Mouse (Mus musculus): ENCODE measurements around the gene Mipol1. TPM values are rescaled to one million over a fixed set of nuclear protein-coding genes. Genes with fewer than 3 reads are reported as not detected.

Mipol1 gene
- polyA plus RNA-seq, 1 experiment from 2014 or later = 6.1 TPM

- no peak for ATAC-seq
- Histone ChIP-seq H3K27me3 (no peaks in the 10 kb centered on the region), H3K36me3 (ENCODE audit: poor library complexity, severe bottlenecking) (no peaks in the 10 kb centered on the region), H3K4me1 (no peaks in the 10 kb centered on the region), H3K4me3 (no peak overlapping the region), H3K9ac (no peak overlapping the region), H3K4me2 (no peak overlapping the region), H3K27ac (no peak overlapping the region), H3K9me3 (replicated peaks) (no peaks in the 10 kb centered on the region)
- 92% methylated on average over 5 of the region's 5 CpGs for WGBS
Measured at GRCm38 (mm10) chr12:57450017-57450583, 219.9 kb downstream of the Mipol1 start.

- Histone ChIP-seq H3K9me3 (replicated peaks) (no peaks in the 10 kb centered on the region), H3K4me2 (no peak overlapping the region), H3K4me3 (no peak overlapping the region), H3K36me3 (ENCODE audit: poor library complexity, severe bottlenecking) (no peaks in the 10 kb centered on the region), H3K27ac (no peak overlapping the region), H3K9ac (no peak overlapping the region), H3K27me3 (no peaks in the 10 kb centered on the region), H3K4me1 (no peaks in the 10 kb centered on the region)
- WGBS = 26% methylated on average over 4 of the region's 4 CpGs
- ATAC-seq = no peak
Measured at GRCm38 (mm10) chr12:57456911-57457310, 226.7 kb downstream of the Mipol1 start.

GRCm38 (mm10) chr12:57457339-57457738 is 227.1 kb downstream of the Mipol1 start:
- Histone ChIP-seq H3K9me3 (replicated peaks) (no peaks in the 10 kb centered on the region), H3K27ac (no peak overlapping the region), H3K4me3 (no peak overlapping the region), H3K4me1 (no peaks in the 10 kb centered on the region), H3K27me3 (no peaks in the 10 kb centered on the region), H3K9ac (no peak overlapping the region), H3K36me3 (ENCODE audit: poor library complexity, severe bottlenecking) (no peaks in the 10 kb centered on the region), H3K4me2 (no peak overlapping the region)
- 39% methylated on average over 4 of the region's 4 CpGs for WGBS
- no peak for ATAC-seq

- no peak overlapping the region for H3K4me3 ChIP-seq
- H3K9me3 ChIP-seq (replicated peaks) = no peaks in the 10 kb centered on the region
- no peaks in the 10 kb centered on the region for H3K27me3 ChIP-seq
- no peaks in the 10 kb centered on the region for H3K36me3 ChIP-seq (ENCODE audit: poor library complexity, severe bottlenecking)
- no peak for ATAC-seq
- H3K4me2 ChIP-seq = no peak overlapping the region
- no peak overlapping the region for H3K27ac ChIP-seq
- H3K4me1 ChIP-seq = 0 out of 2 replicates have a peak, but pooled peaks cover 3% of the 10 kb centered on the region
- 70% methylated on average over 12 of the region's 12 CpGs for WGBS
- no peak overlapping the region for H3K9ac ChIP-seq
Measured at GRCm38 (mm10) chr12:57464520-57465334, 234.5 kb downstream of the Mipol1 start.

DNA sequence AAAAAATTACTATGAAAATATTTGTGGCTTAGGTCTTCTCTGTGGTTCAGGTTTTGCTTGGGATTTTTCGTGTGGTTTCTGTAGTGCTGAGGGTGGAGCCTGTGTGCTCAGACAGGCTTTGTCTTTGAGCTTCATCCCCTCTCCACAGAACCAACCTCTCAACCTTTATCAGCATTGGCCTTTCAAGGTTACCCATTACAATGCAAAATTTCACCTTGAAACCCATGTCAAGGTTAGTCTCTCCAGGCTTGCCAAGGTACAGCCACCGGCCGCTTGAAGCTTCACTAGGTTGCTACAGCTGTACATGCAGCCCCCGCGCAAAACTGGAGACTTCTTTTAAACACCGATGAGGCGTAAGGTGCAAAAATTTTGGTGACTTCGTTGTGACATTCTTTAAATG is 241.6 kb downstream of the Mipol1 start:
- no peaks in the 10 kb centered on the region for H3K27me3 ChIP-seq
- no peaks in the 10 kb centered on the region for H3K9me3 ChIP-seq (replicated peaks)
- no peaks in the 10 kb centered on the region for H3K36me3 ChIP-seq (ENCODE audit: poor library complexity, severe bottlenecking)
- WGBS = 88% methylated on average over 8 of the region's 8 CpGs
- no peak for ATAC-seq
- H3K4me2 ChIP-seq = no peak overlapping the region
- H3K27ac ChIP-seq = no peak overlapping the region
- no peak overlapping the region for H3K9ac ChIP-seq
- H3K4me3 ChIP-seq = no peak overlapping the region
- H3K4me1 ChIP-seq = no peaks in the 10 kb centered on the region

- Histone ChIP-seq H3K9me3 (replicated peaks) (no peaks in the 10 kb centered on the region), H3K27me3 (no peaks in the 10 kb centered on the region), H3K4me1 (no peaks in the 10 kb centered on the region), H3K27ac (no peak overlapping the region), H3K4me3 (no peak overlapping the region), H3K4me2 (no peak overlapping the region), H3K36me3 (ENCODE audit: poor library complexity, severe bottlenecking) (no peaks in the 10 kb centered on the region), H3K9ac (no peak overlapping the region)
- no peak for ATAC-seq
- 85% methylated on average over 3 of the region's 3 CpGs for WGBS
Measured at GRCm38 (mm10) chr12:57476876-57477275, 246.6 kb downstream of the Mipol1 start.

DNA sequence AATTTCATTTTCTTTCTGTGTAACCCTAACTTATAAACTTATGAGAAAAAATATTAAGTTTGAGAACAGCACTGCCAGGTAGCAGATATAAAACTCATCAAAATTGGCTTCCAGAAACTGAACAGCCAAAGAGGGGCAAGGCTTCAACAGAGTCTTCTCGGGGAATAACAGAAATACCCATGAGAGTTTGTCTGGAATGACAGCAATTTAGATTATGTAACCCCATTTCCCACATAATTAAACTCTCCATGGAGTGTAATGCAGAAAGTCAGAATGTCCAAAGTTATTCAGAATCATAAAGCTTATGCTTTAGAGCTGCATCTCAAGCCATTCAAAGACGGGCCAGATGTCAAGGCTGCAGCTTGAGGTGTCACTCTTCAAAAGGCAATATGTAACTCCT is 251.6 kb downstream of the Mipol1 start:
- Histone ChIP-seq H3K27ac (no peak overlapping the region), H3K36me3 (ENCODE audit: poor library complexity, severe bottlenecking) (no peaks in the 10 kb centered on the region), H3K4me3 (no peak overlapping the region), H3K9me3 (replicated peaks) (no peaks in the 10 kb centered on the region), H3K4me2 (no peak overlapping the region), H3K27me3 (no peaks in the 10 kb centered on the region), H3K4me1 (no peaks in the 10 kb centered on the region), H3K9ac (no peak overlapping the region)
- WGBS = 85% methylated on average over 2 of the region's 2 CpGs
- no peak for ATAC-seq

DNA sequence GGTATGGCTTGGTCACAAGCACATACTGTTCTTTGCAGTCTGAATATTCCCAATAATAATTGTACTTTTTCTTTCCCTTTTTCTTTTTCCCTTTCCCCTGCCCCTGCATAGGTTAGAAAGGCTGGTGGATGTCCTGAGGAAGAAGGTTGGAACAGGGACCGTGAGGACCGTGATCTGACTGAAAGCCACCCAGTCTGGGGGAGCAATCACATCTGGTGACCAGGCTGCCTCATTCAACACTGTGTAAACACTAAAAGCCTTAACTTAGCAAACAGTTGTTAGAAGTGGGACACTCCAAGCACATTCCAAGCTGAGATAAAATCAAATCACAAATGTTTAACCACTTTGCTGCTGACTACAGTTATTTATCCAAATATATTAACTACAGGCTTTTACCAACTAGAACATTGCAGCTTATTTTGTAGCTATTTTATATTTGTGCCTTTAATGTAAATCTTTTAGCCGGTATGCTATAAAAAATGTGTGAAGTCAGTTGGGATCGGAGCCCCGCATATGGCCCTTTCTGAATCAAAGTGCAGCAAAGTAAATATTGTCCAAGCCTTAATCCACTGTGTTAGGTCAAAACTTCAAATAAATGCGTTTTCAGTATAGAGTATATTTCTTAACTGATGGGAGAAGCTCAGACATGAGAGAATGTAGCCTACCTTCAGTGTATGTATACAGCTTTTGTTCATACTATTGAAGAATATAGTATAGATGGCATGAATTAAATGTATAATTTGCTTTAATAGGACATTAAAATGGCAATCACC is 266.3 kb downstream of the Mipol1 start:
- no peak overlapping the region for H3K4me3 ChIP-seq
- no peaks in the 10 kb centered on the region for H3K9me3 ChIP-seq (replicated peaks)
- H3K4me1 ChIP-seq = no peaks in the 10 kb centered on the region
- no peak overlapping the region for H3K9ac ChIP-seq
- no peaks in the 10 kb centered on the region for H3K36me3 ChIP-seq (ENCODE audit: poor library complexity, severe bottlenecking)
- H3K27me3 ChIP-seq = no peaks in the 10 kb centered on the region
- H3K4me2 ChIP-seq = no peak overlapping the region
- WGBS = 86% methylated on average over 6 of the region's 6 CpGs
- no peak overlapping the region for H3K27ac ChIP-seq
- ATAC-seq = no peak

DNA sequence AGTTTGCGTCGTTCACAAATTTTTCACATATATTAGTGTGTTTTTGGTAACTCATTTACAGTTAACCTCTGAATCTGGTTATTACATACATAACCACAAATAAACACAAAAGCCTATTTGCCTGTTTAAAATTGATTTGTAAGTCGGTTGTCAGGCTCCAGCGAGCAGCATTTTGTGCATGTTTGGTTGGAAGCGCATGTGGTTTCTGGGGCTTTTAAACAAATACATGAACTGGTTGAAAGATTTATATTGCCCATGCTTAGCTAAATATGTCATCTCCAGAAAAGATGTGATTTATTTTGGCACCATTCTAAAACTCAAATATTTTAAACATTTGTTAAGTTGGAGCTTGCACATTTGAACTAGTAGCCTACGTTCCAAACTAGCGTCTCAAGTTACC is 270.0 kb downstream of the Mipol1 start:
- Histone ChIP-seq H3K9ac (no peak overlapping the region), H3K4me2 (no peak overlapping the region), H3K27me3 (no peaks in the 10 kb centered on the region), H3K4me3 (no peak overlapping the region), H3K27ac (no peak overlapping the region), H3K36me3 (ENCODE audit: poor library complexity, severe bottlenecking) (no peaks in the 10 kb centered on the region), H3K4me1 (no peaks in the 10 kb centered on the region), H3K9me3 (replicated peaks) (no peaks in the 10 kb centered on the region)
- no peak for ATAC-seq
- 91% methylated on average over 7 of the region's 7 CpGs for WGBS

- no peaks in the 10 kb centered on the region for H3K27me3 ChIP-seq
- no peak overlapping the region for H3K9ac ChIP-seq
- WGBS = 85% methylated on average over 7 of the region's 7 CpGs
- ATAC-seq = no peak
- H3K9me3 ChIP-seq (replicated peaks) = no peaks in the 10 kb centered on the region
- no peaks in the 10 kb centered on the region for H3K36me3 ChIP-seq (ENCODE audit: poor library complexity, severe bottlenecking)
- no peaks in the 10 kb centered on the region for H3K4me1 ChIP-seq
- H3K4me3 ChIP-seq = no peak overlapping the region
- H3K4me2 ChIP-seq = no peak overlapping the region
- no peak overlapping the region for H3K27ac ChIP-seq
Measured at GRCm38 (mm10) chr12:57505329-57505728, 275.1 kb downstream of the Mipol1 start.

DNA sequence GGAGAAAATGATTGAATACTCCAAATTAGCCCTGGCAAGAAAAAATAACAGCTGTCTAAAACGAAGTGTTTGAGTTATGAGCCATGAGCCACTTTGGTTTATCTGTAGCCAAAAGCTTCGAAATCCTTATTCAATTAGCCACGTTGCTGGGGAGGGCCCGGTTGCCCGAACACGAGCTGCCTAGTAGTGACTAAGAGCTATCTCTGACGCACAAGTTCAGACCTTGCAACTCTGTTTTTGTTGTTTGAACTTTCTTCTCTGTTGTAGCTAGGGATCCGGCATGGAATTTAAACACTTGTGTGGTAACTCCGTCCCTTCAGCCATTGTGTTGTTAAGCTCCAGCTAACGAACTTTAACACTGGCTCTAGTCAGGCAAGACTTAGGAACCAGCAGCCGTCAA is 278.7 kb downstream of the Mipol1 start:
- H3K9ac ChIP-seq = no peak overlapping the region
- no peaks in the 10 kb centered on the region for H3K4me1 ChIP-seq
- WGBS = 21% methylated on average over 11 of the region's 11 CpGs
- ATAC-seq = no peak
- no peaks in the 10 kb centered on the region for H3K9me3 ChIP-seq (replicated peaks)
- no peak overlapping the region for H3K4me3 ChIP-seq
- no peaks in the 10 kb centered on the region for H3K36me3 ChIP-seq (ENCODE audit: poor library complexity, severe bottlenecking)
- H3K4me2 ChIP-seq = no peak overlapping the region
- no peaks in the 10 kb centered on the region for H3K27me3 ChIP-seq
- no peak overlapping the region for H3K27ac ChIP-seq

DNA sequence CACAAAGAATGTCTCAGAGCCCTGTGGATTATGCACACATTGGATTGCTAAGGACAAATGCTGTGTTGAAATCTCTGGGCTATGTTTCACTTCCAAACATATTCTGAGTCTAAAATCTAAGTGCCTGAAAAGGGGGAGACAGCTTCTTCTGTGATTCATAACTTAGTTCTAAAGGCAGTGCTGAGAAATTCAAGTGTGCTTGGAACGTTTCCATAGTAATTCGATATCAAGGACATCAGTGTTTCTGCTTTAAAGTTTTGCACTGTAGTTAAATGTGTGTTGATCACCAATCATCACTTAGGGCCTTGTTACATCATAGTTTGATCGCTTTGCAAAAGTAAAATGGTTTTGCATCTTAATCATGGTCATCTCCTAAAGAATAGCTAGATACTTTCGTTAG is 279.5 kb downstream of the Mipol1 start:
- 81% methylated on average over 4 of the region's 4 CpGs for WGBS
- Histone ChIP-seq H3K4me2 (no peak overlapping the region), H3K27me3 (no peaks in the 10 kb centered on the region), H3K9ac (no peak overlapping the region), H3K9me3 (replicated peaks) (no peaks in the 10 kb centered on the region), H3K36me3 (ENCODE audit: poor library complexity, severe bottlenecking) (no peaks in the 10 kb centered on the region), H3K4me1 (no peaks in the 10 kb centered on the region), H3K27ac (no peak overlapping the region), H3K4me3 (no peak overlapping the region)
- no peak for ATAC-seq
